In the genomic region with DNA sequence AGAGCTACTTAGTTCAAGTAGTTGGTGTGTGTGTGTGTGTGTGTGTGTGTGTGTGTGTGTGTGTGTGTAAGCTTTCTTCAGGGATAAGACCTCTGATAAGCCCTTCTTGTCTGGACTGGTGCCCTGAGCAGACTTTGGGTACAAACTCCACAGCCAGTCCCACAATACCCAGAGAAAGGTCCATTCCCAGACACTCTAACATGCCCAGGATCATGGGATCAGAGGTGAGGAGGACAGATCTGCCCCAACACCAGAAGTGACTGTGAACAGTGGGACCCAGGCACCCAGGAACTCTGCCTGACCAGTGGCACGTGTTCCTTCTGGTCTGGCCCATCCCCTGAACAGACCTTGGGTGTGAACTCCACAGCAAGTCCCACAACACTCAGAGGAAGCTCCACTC, we compare ENCODE assay signal across 21 mouse cellular contexts.
DNase-seq lines count a peak whose midpoint lies in the region; ATAC-seq and TF ChIP-seq lines count a peak whose summit lies in the region.
"Had no signal": no experiment of that assay in that cellular context is flagged by ENCODE, and none has a peak within 500 bp of the region (broad histone marks: within the 10 kb centered on the region; RNA-seq: fewer than 3 reads in every experiment).

No protein-coding gene starts in this region.

- no peaks in the 10 kb centered on the region for H3K27me3 ChIP-seq in heart, embryonic 12.5 days (replicated peaks)
- no peaks in the 10 kb centered on the region for H3K27me3 ChIP-seq in intestine, embryonic 16.5 days (replicated peaks; ENCODE audit: control insufficient read depth, insufficient read depth, low read length)
- H3K27me3 ChIP-seq in intestine, embryonic 15.5 days (replicated peaks), result no peaks in the 10 kb centered on the region
- no peaks in the 10 kb centered on the region for H3K27me3 ChIP-seq in intestine, postnatal 0 days (replicated peaks; ENCODE audit: control insufficient read depth, insufficient read depth, low read length)
- H3K27me3 ChIP-seq: CH12.LX, Patski had no signal

- H3K4me2 ChIP-seq in heart, embryonic 12.5 days, result no peak overlapping the region
- H3K4me2 ChIP-seq in intestine, embryonic 16.5 days (ENCODE audit: low read depth, low read length), result no peak overlapping the region
- no peak overlapping the region for H3K4me2 ChIP-seq in intestine, embryonic 15.5 days (replicated peaks)
- no peak overlapping the region for H3K4me2 ChIP-seq in intestine, postnatal 0 days (replicated peaks; ENCODE audit: low read depth)

- H3K4me3 ChIP-seq in heart, embryonic 12.5 days, result no peak overlapping the region
- no peak overlapping the region for H3K4me3 ChIP-seq in intestine, embryonic 16.5 days (ENCODE audit: low read length)
- no peak overlapping the region for H3K4me3 ChIP-seq in intestine, embryonic 15.5 days (replicated peaks)
- H3K4me3 ChIP-seq in intestine, postnatal 0 days (ENCODE audit: low read depth, low read length), result no peak overlapping the region

- no peak for TF ChIP-seq CTCF in intestine, postnatal 0 days (IDR thresholded peaks at IDR 0.05; ENCODE audit: low read depth)

- no peak overlapping the region for H3K27ac ChIP-seq in heart, embryonic 12.5 days (ENCODE audit: poor library complexity, severe bottlenecking)
- no peak overlapping the region for H3K27ac ChIP-seq in intestine, embryonic 16.5 days (ENCODE audit: low read length)
- no peak overlapping the region for H3K27ac ChIP-seq in intestine, embryonic 15.5 days
- H3K27ac ChIP-seq in intestine, postnatal 0 days (ENCODE audit: low read depth, low read length), result no peak overlapping the region

- H3K36me3 ChIP-seq in heart, embryonic 12.5 days, result no peaks in the 10 kb centered on the region
- H3K36me3 ChIP-seq in intestine, embryonic 16.5 days (ENCODE audit: control insufficient read depth, insufficient read depth, low read length), result no peaks in the 10 kb centered on the region
- no peaks in the 10 kb centered on the region for H3K36me3 ChIP-seq in intestine, embryonic 15.5 days
- H3K36me3 ChIP-seq in intestine, postnatal 0 days (ENCODE audit: control insufficient read depth, insufficient read depth), result no peaks in the 10 kb centered on the region
- H3K36me3 ChIP-seq: G1E had no signal

- WGBS in heart, embryonic 12.5 days, result 71% methylated on average over 1 of the region's 1 CpGs
- WGBS in intestine, embryonic 16.5 days, result 97% methylated on average over 1 of the region's 1 CpGs
- WGBS in intestine, embryonic 15.5 days, result 76% methylated on average over 1 of the region's 1 CpGs
- WGBS in intestine, postnatal 0 days, result 41% methylated on average over 1 of the region's 1 CpGs

- ATAC-seq in heart, embryonic 12.5 days (ENCODE audit: insufficient number of reproducible peaks, low FRiP score), result no peak
- peak; percentile 68 for ATAC-seq in intestine, embryonic 16.5 days
- no peak for ATAC-seq in intestine, embryonic 15.5 days
- ATAC-seq in intestine, postnatal 0 days, result peak; percentile 63; the same call in 1 of the 2 replicates
- no peak for ATAC-seq in activated CD4-positive, CD25-positive, alpha-beta regulatory T cell, adult 4 months
- ATAC-seq: CD4-positive, CD25-positive, alpha-beta regulatory T cell, adult 4 months; Patski had no signal

- DNase-seq in heart, adult 11 months, result peak; percentile 28
- DNase-seq: adrenal gland, adult 2 months; adrenal gland, adult 8-10 months; adrenal gland, postnatal 10 days; adrenal gland, postnatal 14 days; adrenal gland, postnatal 25 days; adrenal gland, postnatal 36 days; B cell, adult 2 months; cerebellum, adult 11 months; cerebellum, adult 11-12 months; cerebellum, adult 18-20 months; cerebellum, adult 2 months had no signal

- 0 out of 2 replicates have a peak, but pooled peaks cover 2% of the 10 kb centered on the region for H3K9me3 ChIP-seq in heart, embryonic 12.5 days (replicated peaks)
- no peaks in the 10 kb centered on the region for H3K9me3 ChIP-seq in intestine, embryonic 16.5 days (ENCODE audit: control insufficient read depth, low read length)
- no peaks in the 10 kb centered on the region for H3K9me3 ChIP-seq in intestine, embryonic 15.5 days
- H3K9me3 ChIP-seq in intestine, postnatal 0 days (ENCODE audit: control insufficient read depth), result no peaks in the 10 kb centered on the region

- no peak overlapping the region for H3K9ac ChIP-seq in heart, embryonic 12.5 days
- no peak overlapping the region for H3K9ac ChIP-seq in intestine, embryonic 16.5 days (ENCODE audit: low read depth, low read length)
- H3K9ac ChIP-seq in intestine, embryonic 15.5 days, result no peak overlapping the region
- H3K9ac ChIP-seq in intestine, postnatal 0 days (ENCODE audit: low read depth, low read length), result no peak overlapping the region

- no peaks in the 10 kb centered on the region for H3K4me1 ChIP-seq in heart, embryonic 12.5 days (replicated peaks)
- no peaks in the 10 kb centered on the region for H3K4me1 ChIP-seq in intestine, embryonic 16.5 days (ENCODE audit: control insufficient read depth, insufficient read depth, low read length)
- H3K4me1 ChIP-seq in intestine, embryonic 15.5 days (replicated peaks), result no peaks in the 10 kb centered on the region
- no peaks in the 10 kb centered on the region for H3K4me1 ChIP-seq in intestine, postnatal 0 days (replicated peaks; ENCODE audit: control insufficient read depth, insufficient read depth, low read length)

Comparison
In these comparisons a context has a peak if more than half of its experiments do, and no peak if none do; other contexts are left out.
1. ATAC-seq: peak in intestine, embryonic 16.5 days (single experiment) and intestine, postnatal 0 days (single experiment); none in heart, embryonic 12.5 days (single experiment), intestine, embryonic 15.5 days (single experiment) and activated CD4-positive, CD25-positive, alpha-beta regulatory T cell, adult 4 months (single experiment).